Mouse (Mus musculus) MEL (cell line): Measurements from ENCODE around the gene Btaf1. TPM values are rescaled to one million over a fixed set of nuclear protein-coding genes. Genes with fewer than 3 reads are reported as not detected.
A peak's percentile ranks its signal among the peaks of the same experiment; 100 is the strongest.

ENCODE experiments used
- DNase-seq: peaks from one replicate; pipeline ENCODE4 v3.0.0; 2011; ENCODE audit warnings: low read depth, low spot score
- H3K27ac ChIP-seq: 2 replicates; pipeline ENCODE4 v1.5.1; 2012; ENCODE audit warnings: low read depth, mild to moderate bottlenecking, control low read depth, low read length, moderate library complexity; ENCODE audit not compliant: control insufficient read depth
- H3K27me3 ChIP-seq, 2 experiments: fragments of 150-350 bp in 1 of 2; sonication (generic) in 1 of 2; 2 replicates each; pipeline ENCODE4 v1.6.1; 2012; ENCODE audit warnings: low read length in 2 of 2, mild to moderate bottlenecking in 2 of 2, improper control_type of control experiment in 1 of 2, moderate library complexity in 1 of 2; ENCODE audit not compliant: insufficient read depth in 2 of 2, control insufficient read depth in 1 of 2
- H3K36me3 ChIP-seq, 2 experiments: 2 replicates each; pipeline ENCODE4 v1.6.1; 2012 to 2014; ENCODE audit warnings: low read length in 2 of 2, improper control_type of control experiment in 1 of 2, inconsistent platforms in 1 of 2, mild to moderate bottlenecking in 1 of 2; ENCODE audit not compliant: insufficient read depth in 2 of 2, control insufficient read depth in 1 of 2
- H3K4me1 ChIP-seq, 2 experiments: fragments of 150-350 bp in 1 of 2; sonication (generic) in 1 of 2; 2 replicates each; pipeline ENCODE4 v1.6.1; 2012; ENCODE audit warnings: low read length in 2 of 2, improper control_type of control experiment in 1 of 2, mild to moderate bottlenecking in 1 of 2; ENCODE audit not compliant: insufficient read depth in 2 of 2, control insufficient read depth in 1 of 2
- H3K4me3 ChIP-seq, 2 experiments: fragments of 150-350 bp in 1 of 2; sonication (generic) in 1 of 2; 2 replicates each; pipeline ENCODE4 v1.5.1; 2012; ENCODE audit warnings: low read depth in 2 of 2, low read length in 2 of 2, mild to moderate bottlenecking in 2 of 2, moderate library complexity in 2 of 2, control low read depth in 1 of 2, improper control_type of control experiment in 1 of 2; ENCODE audit not compliant: control insufficient read depth in 1 of 2, insufficient read depth in 1 of 2
- H3K79me2 ChIP-seq: 2 replicates; pipeline ENCODE4 v1.6.1; 2012; ENCODE audit warnings: mild to moderate bottlenecking, low read length, moderate library complexity; ENCODE audit not compliant: control insufficient read depth, poor library complexity, insufficient read depth
- H3K9ac ChIP-seq: 2 replicates; pipeline ENCODE4 v1.6.1; 2012; ENCODE audit warnings: low read depth, mild to moderate bottlenecking, control low read depth, low read length, moderate library complexity; ENCODE audit not compliant: control insufficient read depth, poor library complexity, severe bottlenecking
- H3K9me3 ChIP-seq: fragments of 150-350 bp; sonication (generic); replicated peaks from 2 replicates; pipeline ENCODE4 v1.6.1; 2012; ENCODE audit warnings: mild to moderate bottlenecking, low read length, improper control_type of control experiment, moderate library complexity; ENCODE audit not compliant: insufficient read depth
- CHD1 ChIP-seq: IDR thresholded peaks from 2 replicates; pipeline ENCODE4 v1.6.1; 2012; ENCODE audit warnings: low read depth, mild to moderate bottlenecking, inconsistent platforms, low read length, improper control_type of control experiment
- CTCF ChIP-seq, 3 experiments: IDR thresholded peaks in 2 of 3; conservative IDR thresholded peaks in 1 of 3; 2 replicates each; pipeline ENCODE4 v1.5.1; 2011 to 2012; ENCODE audit warnings: low read length in 3 of 3, low read depth in 2 of 3, mild to moderate bottlenecking in 2 of 3, improper control_type of control experiment in 1 of 3, inconsistent platforms in 1 of 3, mixed read lengths in 1 of 3, moderate library complexity in 1 of 3; ENCODE audit not compliant: control insufficient read depth in 1 of 3, insufficient read depth in 1 of 3, poor library complexity in 1 of 3, severe bottlenecking in 1 of 3
- ELF1 ChIP-seq: IDR thresholded peaks from 2 replicates; pipeline ENCODE4 v1.6.1; 2014; ENCODE audit warnings: low read depth, mild to moderate bottlenecking, inconsistent platforms, low read length, improper control_type of control experiment, moderate library complexity
- EP300 ChIP-seq, 2 experiments: IDR thresholded peaks; 2 replicates each; pipeline ENCODE4 v1.6.1; 2011; ENCODE audit warnings: improper control_type of control experiment in 2 of 2, low read length in 2 of 2, low read depth in 1 of 2, mild to moderate bottlenecking in 1 of 2
- ETS1 ChIP-seq: IDR thresholded peaks from 2 replicates; pipeline ENCODE4 v1.6.1; 2012; ENCODE audit warnings: low read depth, mild to moderate bottlenecking, inconsistent platforms, low read length, improper control_type of control experiment, moderate library complexity
- GABPA ChIP-seq: IDR thresholded peaks from 2 replicates; pipeline ENCODE4 v1.6.1; 2012; ENCODE audit warnings: low read depth, mild to moderate bottlenecking, inconsistent platforms, low read length, improper control_type of control experiment, moderate library complexity
- GATA1 ChIP-seq: IDR thresholded peaks from 2 replicates; pipeline ENCODE4 v1.6.1; 2011; ENCODE audit warnings: low read depth, low read length, improper control_type of control experiment
- HCFC1 ChIP-seq: IDR thresholded peaks from 2 replicates; pipeline ENCODE4 v1.6.1; 2012; ENCODE audit warnings: low read depth, mild to moderate bottlenecking, inconsistent platforms, low read length, improper control_type of control experiment, moderate library complexity
- JUND ChIP-seq: IDR thresholded peaks from 2 replicates; pipeline ENCODE4 v1.6.1; 2011; ENCODE audit warnings: low read depth, mild to moderate bottlenecking, improper control_type of control experiment, low read length
- KAT2A ChIP-seq: conservative IDR thresholded peaks from 2 replicates; pipeline ENCODE4 v1.6.1; 2012; ENCODE audit warnings: low read depth, low read length, improper control_type of control experiment, inconsistent platforms
- MAX ChIP-seq: IDR thresholded peaks from 2 replicates; pipeline ENCODE4 v1.6.1; 2011; ENCODE audit warnings: low read length, improper control_type of control experiment
- MAZ ChIP-seq: IDR thresholded peaks from 2 replicates; pipeline ENCODE4 v1.6.1; 2012; ENCODE audit warnings: low read depth, mild to moderate bottlenecking, inconsistent platforms, low read length, improper control_type of control experiment
- MEF2A ChIP-seq: IDR thresholded peaks from 2 replicates; pipeline ENCODE4 v1.6.1; 2014; ENCODE audit warnings: low read depth, mild to moderate bottlenecking, inconsistent platforms, low read length, improper control_type of control experiment; ENCODE audit not compliant: poor library complexity, insufficient replicate concordance, severe bottlenecking; ENCODE audit errors: extremely low read depth
- MXI1 ChIP-seq: IDR thresholded peaks from 2 replicates; pipeline ENCODE4 v1.6.1; 2011; ENCODE audit warnings: mild to moderate bottlenecking, low read depth, low read length, improper control_type of control experiment
- MYB ChIP-seq: IDR thresholded peaks from 2 replicates; pipeline ENCODE4 v1.6.1; 2011; ENCODE audit warnings: mild to moderate bottlenecking, low read depth, low read length, improper control_type of control experiment
- MYC ChIP-seq: IDR thresholded peaks from 2 replicates; pipeline ENCODE4 v1.6.1; 2011; ENCODE audit warnings: low read depth, mild to moderate bottlenecking, low read length, improper control_type of control experiment, moderate library complexity
- NELFE ChIP-seq: IDR thresholded peaks from 2 replicates; pipeline ENCODE4 v1.6.1; 2011; ENCODE audit warnings: low read depth, low read length, improper control_type of control experiment
- NRF1 ChIP-seq: IDR thresholded peaks from 2 replicates; pipeline ENCODE4 v1.6.1; 2014; ENCODE audit warnings: low read depth, mild to moderate bottlenecking, inconsistent platforms, low read length, improper control_type of control experiment, moderate library complexity; ENCODE audit not compliant: poor library complexity, insufficient read depth, severe bottlenecking
- POLR2A ChIP-seq, 2 experiments: IDR thresholded peaks; 2 replicates each; pipeline ENCODE4 v1.6.1; 2011 to 2012; ENCODE audit warnings: low read length in 2 of 2, mild to moderate bottlenecking in 2 of 2, control low read depth in 1 of 2, improper control_type of control experiment in 1 of 2, low read depth in 1 of 2, moderate library complexity in 1 of 2; ENCODE audit not compliant: control insufficient read depth in 1 of 2, insufficient read depth in 1 of 2, poor library complexity in 1 of 2
- POLR2AphosphoS5 ChIP-seq: IDR thresholded peaks from 2 replicates; pipeline ENCODE4 v1.6.1; 2012; ENCODE audit warnings: low read depth, borderline replicate concordance, mild to moderate bottlenecking, inconsistent platforms, low read length, moderate library complexity, mixed read lengths
- RCOR1 ChIP-seq: IDR thresholded peaks from 2 replicates; pipeline ENCODE4 v1.6.1; 2012; ENCODE audit warnings: low read depth, mild to moderate bottlenecking, inconsistent platforms, low read length, improper control_type of control experiment
- SIN3A ChIP-seq: IDR thresholded peaks from 2 replicates; pipeline ENCODE4 v1.6.1; 2012; ENCODE audit warnings: low read length, improper control_type of control experiment, inconsistent platforms
- SMC3 ChIP-seq: IDR thresholded peaks from 2 replicates; pipeline ENCODE4 v1.6.1; 2011; ENCODE audit warnings: low read depth, low read length, improper control_type of control experiment
- TAL1 ChIP-seq: IDR thresholded peaks from 2 replicates; pipeline ENCODE4 v1.6.1; 2012; ENCODE audit warnings: mild to moderate bottlenecking, inconsistent platforms, low read length, moderate library complexity, mixed read lengths
- TBP ChIP-seq: IDR thresholded peaks from 2 replicates; pipeline ENCODE4 v1.8.0; 2011; ENCODE audit warnings: low read depth, low read length, improper control_type of control experiment
- TCF12 ChIP-seq: IDR thresholded peaks from 2 replicates; pipeline ENCODE4 v1.6.1; 2014; ENCODE audit warnings: low read depth, mild to moderate bottlenecking, inconsistent platforms, low read length, improper control_type of control experiment, moderate library complexity
- UBTF ChIP-seq: IDR thresholded peaks from 2 replicates; pipeline ENCODE4 v1.6.1; 2012; ENCODE audit warnings: low read depth, mild to moderate bottlenecking, inconsistent platforms, low read length, improper control_type of control experiment, moderate library complexity, borderline replicate concordance; ENCODE audit not compliant: insufficient read depth
- USF1 ChIP-seq: IDR thresholded peaks from 2 replicates; pipeline ENCODE4 v1.6.1; 2014; ENCODE audit warnings: low read depth, mild to moderate bottlenecking, inconsistent platforms, low read length, improper control_type of control experiment, moderate library complexity
- USF2 ChIP-seq, 2 experiments: IDR thresholded peaks; 2 replicates each; pipeline ENCODE4 v1.6.1; 2011 to 2012; ENCODE audit warnings: improper control_type of control experiment in 2 of 2, low read length in 2 of 2, borderline replicate concordance in 1 of 2, inconsistent platforms in 1 of 2, low read depth in 1 of 2, mild to moderate bottlenecking in 1 of 2; ENCODE audit not compliant: insufficient read depth in 1 of 2
- ZC3H11A ChIP-seq: IDR thresholded peaks from 2 replicates; pipeline ENCODE4 v1.6.1; 2012; ENCODE audit warnings: low read depth, mild to moderate bottlenecking, inconsistent platforms, low read length, improper control_type of control experiment
- ZKSCAN1 ChIP-seq: IDR thresholded peaks from 2 replicates; pipeline ENCODE4 v1.6.1; 2012; ENCODE audit warnings: low read depth, mild to moderate bottlenecking, inconsistent platforms, low read length, improper control_type of control experiment, moderate library complexity
- ZMIZ1 ChIP-seq: IDR thresholded peaks from 2 replicates; pipeline ENCODE4 v1.6.1; 2012; ENCODE audit warnings: low read depth, mild to moderate bottlenecking, inconsistent platforms, low read length, improper control_type of control experiment, moderate library complexity
- polyA plus RNA-seq, 2 experiments: library from polyadenylated mRNA; stranded (reverse) in 1 of 2; unstranded in 1 of 2; fragments of >175 nt in 1 of 2; fragments of >200 nt in 1 of 2; gene quantifications; 2 replicates each; pipeline versions ENCODE4 v1.2.1 to v1.2.4; 2012; ENCODE audit warnings: low replicate concordance in 2 of 2, low read depth in 1 of 2; ENCODE audit not compliant: insufficient read length in 2 of 2, insufficient read depth in 1 of 2, missing spikeins in 1 of 2
- total RNA-seq: library from RNA; depleted of rRNA; stranded (reverse); fragments of 300-350 nt; gene quantifications from 2 replicates; pipeline ENCODE4 v1.2.3, GENCODE M21; 2012

The Btaf1 gene
- total and polyA plus RNA-seq, 3 experiments: 40.1 to 69.5 (median 46.1) TPM

- DNase-seq: peak; percentile 63
- Histone ChIP-seq H3K79me2 (peaks cover 14% of the 10 kb centered on the region; the same call in 1 of the 2 replicates), H3K36me3 (peaks cover 39 to 61% of the 10 kb centered on the region in 2 experiments), H3K9ac (no peak overlapping the region), H3K4me3 (no peak overlapping the region), H3K27ac (peak overlapping the region; percentile 30; the same call in 1 of the 2 replicates), H3K27me3 (no peaks in the 10 kb centered on the region), H3K9me3 (no peaks in the 10 kb centered on the region), H3K4me1 (peaks cover 17 to 24% of the 10 kb centered on the region in 2 experiments)
- TF ChIP-seq TAL1 (peak; percentile 47), CTCF (IDR thresholded peaks at IDR 0.05 in 2 of 3, conservative IDR thresholded peaks at IDR 0.05 in 1 of 3; ENCODE audit: control insufficient read depth in 1 of 3, insufficient read depth in 1 of 3, low read depth in 2 of 3, low read length in 3 of 3, poor library complexity in 1 of 3, severe bottlenecking in 1 of 3) (no peak), NRF1 (no peak), ZMIZ1 (no peak), MAZ (no peak), SMC3 (no peak), ELF1 (peak; percentile 5; the same call in 1 of the 2 replicates), MAX (no peak), CHD1 (no peak), ZKSCAN1 (no peak), JUND (no peak), USF2 (IDR thresholded peaks at IDR 0.05; ENCODE audit: borderline replicate concordance in 1 of 2, insufficient read depth in 1 of 2, low read depth in 1 of 2, low read length in 2 of 2) (no peak), POLR2A (IDR thresholded peaks at IDR 0.05; ENCODE audit: control insufficient read depth in 1 of 2, insufficient read depth in 1 of 2, low read depth in 1 of 2, low read length in 2 of 2, poor library complexity in 1 of 2) (no peak), UBTF (no peak), MEF2A (no peak), ETS1 (peak; percentile 92), SIN3A (peak; percentile 67), ZC3H11A (no peak), NELFE (no peak), USF1 (no peak), GATA1 (peak; percentile 64), KAT2A (no peak), MXI1 (no peak), MYB (no peak), POLR2AphosphoS5 (no peak), HCFC1 (no peak), GABPA (no peak), EP300 (IDR thresholded peaks at IDR 0.05; ENCODE audit: low read depth in 1 of 2, low read length in 2 of 2) (peak in 1 of 2 experiments; percentile 42; a peak in 3 of 4 replicates), MYC (no peak), RCOR1 (peak; percentile 12; the same call in 1 of the 2 replicates), TCF12 (peak; percentile 64; the same call in 1 of the 2 replicates), TBP (no peak)
Observed at GRCm38 (mm10) chr19:36953637-36954206, 27.8 kb downstream of the Btaf1 start.
